Mouse (Mus musculus) midbrain, embryonic 14.5 days (tissue): Measurements from ENCODE around the gene Nudcd3. TPM values are rescaled to one million over a fixed set of nuclear protein-coding genes. Genes with fewer than 3 reads are reported as not detected.

Experiments
- ATAC-seq: fragments of 200-750 bp; cut with Nextera tagmentation; 2 replicates; pipeline ENCODE4 v1.8.0; 2017; ENCODE audit warnings: moderate number of reproducible peaks, moderate library complexity; ENCODE audit not compliant: low FRiP score, low TSS enrichment
- DNase-seq: peaks from one replicate; pipeline ENCODE4 v3.0.0-alpha.2; 2015
- H3K27ac ChIP-seq: fragments of 300-500 bp; sonication (generic); replicated peaks from 2 replicates; pipeline ENCODE4 v1.5.1; 2014; ENCODE audit warnings: mild to moderate bottlenecking, low read depth, low read length, moderate library complexity
- H3K27me3 ChIP-seq: fragments of 300-500 bp; sonication (generic); 2 replicates; pipeline ENCODE4 v1.6.1; 2014; ENCODE audit warnings: low read length, control low read depth, mixed read lengths; ENCODE audit not compliant: control insufficient read depth, insufficient read depth
- H3K36me3 ChIP-seq: fragments of 300-500 bp; sonication (generic); 2 replicates; pipeline ENCODE4 v1.6.1; 2014; ENCODE audit warnings: low read length, control low read depth; ENCODE audit not compliant: control insufficient read depth, insufficient read depth
- H3K4me1 ChIP-seq: fragments of 300-500 bp; sonication (generic); 2 replicates; pipeline ENCODE4 v1.6.1; 2014; ENCODE audit warnings: mild to moderate bottlenecking, antibody characterized with exemption, low read length, control low read depth; ENCODE audit not compliant: control insufficient read depth, insufficient read depth
- H3K4me2 ChIP-seq: fragments of 300-500 bp; sonication (generic); 2 replicates; pipeline ENCODE4 v1.6.1; 2014; ENCODE audit warnings: mild to moderate bottlenecking, low read length, moderate library complexity
- H3K4me3 ChIP-seq: fragments of 300-500 bp; sonication (generic); replicated peaks from 2 replicates; pipeline ENCODE4 v1.5.1; 2014; ENCODE audit warnings: low read depth, low read length
- H3K9ac ChIP-seq: fragments of 300-500 bp; sonication (generic); replicated peaks from 2 replicates; pipeline ENCODE4 v1.6.1; 2014; ENCODE audit warnings: mild to moderate bottlenecking, low read length, moderate library complexity
- H3K9me3 ChIP-seq: fragments of 300-500 bp; sonication (generic); 2 replicates; pipeline ENCODE4 v1.6.1; 2016; ENCODE audit warnings: low read length, control low read depth, mixed read lengths; ENCODE audit not compliant: control insufficient read depth
- WGBS: fragments of 180-500 bp; shearing (Covaris S2); extraction: QIAGEN DNeasy Blood & Tissue Kit; methylation state at CpG from one replicate; pipeline ENCODE4 v1.1.7; 2014; 5-methylcytosine and 5-hydroxymethylcytosine counted together
- polyA plus RNA-seq: library from polyadenylated mRNA; unstranded; fragments of >200 nt; fragmentation: Nextera tagmentation; extraction: Ambion mirVana; gene quantifications from 2 replicates; pipeline ENCODE4 v1.2.1, GENCODE M21; 2014

Nudcd3 gene
- 56.9 and 57.8 TPM in 2 replicates for polyA plus RNA-seq

- no peaks in the 10 kb centered on the region for H3K9me3 ChIP-seq
- DNase-seq (peak; percentile 94), ATAC-seq (peak; percentile 96)
- H3K4me1 ChIP-seq: peaks cover 21% of the 10 kb centered on the region
- no peaks in the 10 kb centered on the region for H3K27me3 ChIP-seq
- H3K4me3 ChIP-seq: peak within 1 kb of the TSS; percentile 99
- H3K4me2 ChIP-seq: peak within 1 kb of the TSS; percentile 94
- H3K9ac ChIP-seq: peak within 1 kb of the TSS; percentile 91
- peak within 1 kb of the TSS; percentile 97 for H3K27ac ChIP-seq
- H3K36me3 ChIP-seq: peaks cover 2% of the 10 kb centered on the region; the same call in 1 of the 2 replicates
- WGBS: under 1% methylated on average over 39 of the region's 39 CpGs
These were observed at the start of gene Nudcd3 for GRCm38 (mm10) chr11:6200087-6200569. Gene Nudcd3 (minus strand): TSS chr11:6200415.

GRCm38 (mm10) chr11:6244707-6245106, 44.5 kb upstream of the Nudcd3 start:
- Histone ChIP-seq H3K9ac (no peak overlapping the region), H3K4me1 (no peaks in the 10 kb centered on the region), H3K27me3 (no peaks in the 10 kb centered on the region), H3K9me3 (no peaks in the 10 kb centered on the region), H3K4me3 (no peak overlapping the region), H3K27ac (no peak overlapping the region), H3K4me2 (no peak overlapping the region), H3K36me3 (no peaks in the 10 kb centered on the region)
- WGBS: 51% methylated on average over 19 of the region's 19 CpGs
- ATAC-seq (no peak), DNase-seq (no peak)

- Histone ChIP-seq H3K36me3 (no peaks in the 10 kb centered on the region), H3K4me1 (no peaks in the 10 kb centered on the region), H3K9me3 (no peaks in the 10 kb centered on the region), H3K9ac (no peak overlapping the region), H3K4me3 (no peak overlapping the region), H3K27ac (no peak overlapping the region), H3K27me3 (no peaks in the 10 kb centered on the region), H3K4me2 (no peak overlapping the region)
- 87% methylated on average over 4 of the region's 4 CpGs for WGBS
- DNase-seq: no peak
- ATAC-seq: no peak
These were observed 32.8 kb upstream of the Nudcd3 start for GRCm38 (mm10) chr11:6233025-6233424.

- Histone ChIP-seq H3K4me1 (no peaks in the 10 kb centered on the region), H3K9ac (no peak within 1 kb of the TSS), H3K4me2 (no peak within 1 kb of the TSS), H3K27ac (no peak within 1 kb of the TSS), H3K9me3 (no peaks in the 10 kb centered on the region), H3K4me3 (no peak within 1 kb of the TSS), H3K27me3 (no peaks in the 10 kb centered on the region), H3K36me3 (no peaks in the 10 kb centered on the region)
- ATAC-seq: no peak
- DNase-seq: no peak
- WGBS: 86% methylated on average over 7 of the region's 7 CpGs
These were observed 29.8 kb upstream of the Nudcd3 start, which contains the start of gene Npc1l1 for GRCm38 (mm10) chr11:6230012-6230411. Gene Npc1l1 (minus strand): TSS chr11:6230143.

GRCm38 (mm10) chr11:6224541-6225229, 24.5 kb upstream of the Nudcd3 start:
- H3K4me3 ChIP-seq: no peak overlapping the region
- WGBS: 81% methylated on average over 14 of the region's 14 CpGs
- no peak overlapping the region for H3K27ac ChIP-seq
- no peaks in the 10 kb centered on the region for H3K4me1 ChIP-seq
- no peaks in the 10 kb centered on the region for H3K27me3 ChIP-seq
- no peaks in the 10 kb centered on the region for H3K36me3 ChIP-seq
- no peak for DNase-seq
- H3K4me2 ChIP-seq: no peak overlapping the region
- no peak overlapping the region for H3K9ac ChIP-seq
- no peaks in the 10 kb centered on the region for H3K9me3 ChIP-seq
- no peak for ATAC-seq

- Histone ChIP-seq H3K4me2 (no peak overlapping the region), H3K36me3 (no peaks in the 10 kb centered on the region), H3K27ac (no peak overlapping the region), H3K4me1 (no peaks in the 10 kb centered on the region), H3K4me3 (no peak overlapping the region), H3K27me3 (no peaks in the 10 kb centered on the region), H3K9me3 (no peaks in the 10 kb centered on the region), H3K9ac (no peak overlapping the region)
- ATAC-seq (no peak), DNase-seq (no peak)
- WGBS: 91% methylated on average over 10 of the region's 10 CpGs
These were observed 22.0 kb upstream of the Nudcd3 start for GRCm38 (mm10) chr11:6222187-6222586.

- Histone ChIP-seq H3K9ac (no peak overlapping the region), H3K4me3 (no peak overlapping the region), H3K27me3 (no peaks in the 10 kb centered on the region), H3K27ac (no peak overlapping the region), H3K36me3 (no peaks in the 10 kb centered on the region), H3K9me3 (no peaks in the 10 kb centered on the region), H3K4me2 (no peak overlapping the region), H3K4me1 (no peaks in the 10 kb centered on the region)
- ATAC-seq (no peak), DNase-seq (no peak)
- 68% methylated on average over 6 of the region's 6 CpGs for WGBS
These were observed 19.8 kb upstream of the Nudcd3 start for GRCm38 (mm10) chr11:6219967-6220366.

GRCm38 (mm10) chr11:6218189-6218896, 18.1 kb upstream of the Nudcd3 start:
- Histone ChIP-seq H3K4me1 (no peaks in the 10 kb centered on the region), H3K4me2 (no peak overlapping the region), H3K36me3 (no peaks in the 10 kb centered on the region), H3K27me3 (no peaks in the 10 kb centered on the region), H3K9ac (no peak overlapping the region), H3K9me3 (no peaks in the 10 kb centered on the region), H3K27ac (no peak overlapping the region), H3K4me3 (no peak overlapping the region)
- DNase-seq: no peak
- ATAC-seq: no peak
- 90% methylated on average over 11 of the region's 11 CpGs for WGBS
